Mouse (Mus musculus) myocyte (in vitro differentiated cells): ENCODE results near the gene Rbm18. TPM values are rescaled to one million over a fixed set of nuclear protein-coding genes. Genes with fewer than 3 reads are reported as not detected.
A peak's percentile ranks its signal among the peaks of the same experiment; 100 is the strongest.
"Not testable (repeated sequence)": the region's sequence is repeated elsewhere in the genome, so short reads cannot be mapped to it uniquely, and the experiment has no call there.

Source experiments
- H3K27me3 ChIP-seq: one replicate; pipeline ENCODE4 v1.6.1; 2011; ENCODE audit not compliant: control insufficient read depth, insufficient read depth, insufficient read length
- H3K36me3 ChIP-seq: one replicate; pipeline ENCODE4 v1.6.1; 2011; ENCODE audit not compliant: control insufficient read depth, insufficient read depth
- H3K4me2 ChIP-seq: one replicate; pipeline ENCODE4 v1.6.1; 2011; ENCODE audit warnings: low read depth, control low read depth
- H3K4me3 ChIP-seq: one replicate; pipeline ENCODE4 v1.5.1; 2011; ENCODE audit warnings: mild to moderate bottlenecking, control low read depth, moderate library complexity
- H3K79me2 ChIP-seq: one replicate; pipeline ENCODE4 v1.6.1; 2011; ENCODE audit not compliant: control insufficient read depth, insufficient read depth
- H3ac ChIP-seq: one replicate; pipeline ENCODE4 v1.6.1; 2011; ENCODE audit not compliant: control insufficient read depth, insufficient read length
- CEBPB ChIP-seq: IDR thresholded peaks from 2 replicates; pipeline ENCODE4 v1.6.1; 2011; ENCODE audit warnings: mild to moderate bottlenecking, moderate library complexity; ENCODE audit not compliant: poor library complexity, insufficient read depth, severe bottlenecking
- E2F4 ChIP-seq: IDR thresholded peaks from one replicate; pipeline ENCODE4 v1.6.1; 2011; ENCODE audit warnings: mild to moderate bottlenecking, control low read depth, moderate library complexity; ENCODE audit not compliant: insufficient read depth
- MAX ChIP-seq: IDR thresholded peaks from one replicate; pipeline ENCODE4 v1.6.1; 2011; ENCODE audit warnings: low read depth, mild to moderate bottlenecking, control low read depth
- MYOD1 ChIP-seq, 3 experiments: IDR thresholded peaks; one replicate each; pipeline ENCODE4 v1.6.1; 2011; ENCODE audit warnings: control low read depth in 2 of 3, low read depth in 2 of 3, mild to moderate bottlenecking in 2 of 3, moderate library complexity in 1 of 3; ENCODE audit not compliant: insufficient read length in 2 of 3, control insufficient read depth in 1 of 3
- MYOG ChIP-seq, 3 experiments: IDR thresholded peaks; one replicate each; pipeline ENCODE4 v1.6.1; 2011; ENCODE audit warnings: control low read depth in 2 of 3, low read depth in 2 of 3, mild to moderate bottlenecking in 2 of 3; ENCODE audit not compliant: insufficient read length in 2 of 3, control insufficient read depth in 1 of 3, insufficient read depth in 1 of 3
- POLR2A ChIP-seq: IDR thresholded peaks from one replicate; pipeline ENCODE4 v1.6.1; 2011; ENCODE audit warnings: low read depth, mild to moderate bottlenecking, control low read depth, moderate library complexity; ENCODE audit not compliant: insufficient read length
- POLR2AphosphoS2 ChIP-seq: IDR thresholded peaks from one replicate; pipeline ENCODE4 v1.6.1; 2011; ENCODE audit warnings: low read depth, control low read depth; ENCODE audit not compliant: insufficient read length
- REST ChIP-seq: IDR thresholded peaks from one replicate; pipeline ENCODE4 v1.6.1; 2011; ENCODE audit warnings: mild to moderate bottlenecking, control low read depth, moderate library complexity; ENCODE audit not compliant: insufficient read depth, insufficient read length
- SRF ChIP-seq: IDR thresholded peaks from one replicate; pipeline ENCODE4 v1.6.1; 2011; ENCODE audit warnings: low read depth; ENCODE audit not compliant: control insufficient read depth, insufficient read length
- TCF12 ChIP-seq: IDR thresholded peaks from one replicate; pipeline ENCODE4 v1.6.1; 2011; ENCODE audit warnings: mild to moderate bottlenecking, control low read depth; ENCODE audit not compliant: poor library complexity, insufficient read depth, severe bottlenecking
- TCF3 ChIP-seq: IDR thresholded peaks from one replicate; pipeline ENCODE4 v1.6.1; 2011; ENCODE audit warnings: low read depth, control low read depth; ENCODE audit not compliant: insufficient read length
- USF1 ChIP-seq: IDR thresholded peaks from one replicate; pipeline ENCODE4 v1.6.1; 2011; ENCODE audit warnings: low read depth, mild to moderate bottlenecking, control low read depth, moderate library complexity
- polyA plus RNA-seq: library from polyadenylated mRNA; unstranded; fragments of >200 nt; fragmentation: generic; extraction: Trizol; gene quantifications from one replicate; pipeline ENCODE4 v1.2.1, GENCODE M21; 2012; ENCODE audit warnings: missing spikeins

Gene Rbm18
- 30.2 TPM for polyA plus RNA-seq

GRCm38 (mm10) chr2:36136300-36136941 lies at the start of gene Rbm18, which contains the start of gene Mrrf:
Gene Rbm18 (minus strand): TSS chr2:36136773.
Gene Mrrf (plus strand): TSS chr2:36136389.
- peak within 1 kb of the TSS; percentile 78 for H3ac ChIP-seq
- H3K27me3 ChIP-seq = no peaks in the 10 kb centered on the region
- H3K4me2 ChIP-seq = peak within 1 kb of the TSS; percentile 97
- H3K4me3 ChIP-seq = peak within 1 kb of the TSS; percentile 98
- TF ChIP-seq SRF (peak; percentile 90), POLR2AphosphoS2 (peak; percentile 91), REST (peak; percentile 31), MYOD1 (IDR thresholded peaks at IDR 0.05; ENCODE audit: control insufficient read depth in 1 of 3, insufficient read length in 2 of 3, low read depth in 2 of 3) (peak in 1 of 3 experiments; percentile 55), CEBPB (no peak), USF1 (no peak), E2F4 (no peak), MYOG (IDR thresholded peaks at IDR 0.05; ENCODE audit: control insufficient read depth in 1 of 3, insufficient read depth in 1 of 3, insufficient read length in 2 of 3, low read depth in 2 of 3) (peak in 2 of 3 experiments; percentile 5 to 42), TCF3 (no peak), TCF12 (no peak), POLR2A (peak; percentile 89), MAX (no peak)
- H3K79me2 ChIP-seq = peaks cover 41% of the 10 kb centered on the region
- peaks cover 28% of the 10 kb centered on the region for H3K36me3 ChIP-seq

- no peak overlapping the region for H3K4me2 ChIP-seq
- TF ChIP-seq REST (no peak), E2F4 (no peak), USF1 (no peak), POLR2AphosphoS2 (no peak)
- no peak overlapping the region for H3ac ChIP-seq
- H3K27me3 ChIP-seq = no peaks in the 10 kb centered on the region
- peaks cover 6% of the 10 kb centered on the region for H3K36me3 ChIP-seq
- no peak overlapping the region for H3K4me3 ChIP-seq
- H3K79me2 ChIP-seq = no peaks in the 10 kb centered on the region
These were observed 48.3 kb upstream of the Rbm18 start for GRCm38 (mm10) chr2:36184876-36185275.

- H3K4me3 ChIP-seq = no peak overlapping the region
- no peak for TF ChIP-seq POLR2A
- H3K27me3 ChIP-seq = no peaks in the 10 kb centered on the region
- no peak overlapping the region for H3K4me2 ChIP-seq
- no peaks in the 10 kb centered on the region for H3K79me2 ChIP-seq
- H3K36me3 ChIP-seq = peaks cover 6% of the 10 kb centered on the region
- no peak overlapping the region for H3ac ChIP-seq
These were observed 47.6 kb upstream of the Rbm18 start for GRCm38 (mm10) chr2:36184192-36184591.

- H3K4me2 ChIP-seq = no peak overlapping the region
- no peaks in the 10 kb centered on the region for H3K27me3 ChIP-seq
- TF ChIP-seq POLR2A (no peak), TCF3 (no peak), SRF (no peak), MAX (no peak), CEBPB (no peak), MYOG (IDR thresholded peaks at IDR 0.05; ENCODE audit: control insufficient read depth in 1 of 3, insufficient read depth in 1 of 3, insufficient read length in 2 of 3, low read depth in 2 of 3) (no peak), REST (no peak)
- peaks cover 6% of the 10 kb centered on the region for H3K36me3 ChIP-seq
- no peaks in the 10 kb centered on the region for H3K79me2 ChIP-seq
- H3ac ChIP-seq = no peak overlapping the region
- no peak overlapping the region for H3K4me3 ChIP-seq
These were observed 46.7 kb upstream of the Rbm18 start for GRCm38 (mm10) chr2:36183278-36183677.

GRCm38 (mm10) chr2:36181587-36182368 lies 45.2 kb upstream of the Rbm18 start:
- H3K79me2 ChIP-seq, H3K4me3 ChIP-seq, H3K4me2 ChIP-seq, H3K36me3 ChIP-seq, H3ac ChIP-seq, H3K27me3 ChIP-seq: not testable (repeated sequence)

- TF ChIP-seq POLR2A = no peak
- no peak for TF ChIP-seq MYOG (IDR thresholded peaks at IDR 0.05; ENCODE audit: control insufficient read depth in 1 of 3, insufficient read depth in 1 of 3, insufficient read length in 2 of 3, low read depth in 2 of 3)
- no peak for TF ChIP-seq SRF
- no peak for TF ChIP-seq POLR2AphosphoS2
- TF ChIP-seq MYOD1 (IDR thresholded peaks at IDR 0.05; ENCODE audit: control insufficient read depth in 1 of 3, insufficient read length in 2 of 3, low read depth in 2 of 3) = no peak
- TF ChIP-seq TCF12 = no peak
- TF ChIP-seq MAX = no peak
- TF ChIP-seq TCF3 = no peak
- no peak for TF ChIP-seq USF1
- TF ChIP-seq E2F4 = no peak
- TF ChIP-seq REST = no peak
- no peak for TF ChIP-seq CEBPB
- no peak overlapping the region for H3K4me2 ChIP-seq
- H3K4me3 ChIP-seq = no peak overlapping the region
- H3K27me3 ChIP-seq = no peaks in the 10 kb centered on the region
- H3K79me2 ChIP-seq = no peaks in the 10 kb centered on the region
- peaks cover 8% of the 10 kb centered on the region for H3K36me3 ChIP-seq
- no peak overlapping the region for H3ac ChIP-seq
These were observed 42.9 kb upstream of the Rbm18 start for GRCm38 (mm10) chr2:36179487-36179886.
